Mouse (Mus musculus) heart, postnatal 0 days (tissue): ENCODE results near the gene Tdrd12.
"Not testable (repeated sequence)": the region's sequence is repeated elsewhere in the genome, so short reads cannot be mapped to it uniquely, and the experiment has no call there.

Experiments
- CTCF ChIP-seq: IDR thresholded peaks from 2 replicates; pipeline ENCODE4 v1.5.1; 2016; ENCODE audit warnings: antibody characterized with exemption, control low read depth, low read depth
- EP300 ChIP-seq: IDR thresholded peaks from 2 replicates; pipeline ENCODE4 v1.6.1; 2016; ENCODE audit warnings: antibody characterized with exemption, low read depth

GRCm38 (mm10) chr7:35564872-35565271, 27.3 kb upstream of the Tdrd12 start:
- not testable (repeated sequence) for TF ChIP-seq EP300, CTCF
